Mouse (Mus musculus) neural tube, embryonic 12.5 days (tissue): ENCODE measurements around the gene Morn2. TPM values are rescaled to one million over a fixed set of nuclear protein-coding genes. Genes with fewer than 3 reads are reported as not detected.

Source experiments
- ATAC-seq: fragments of 200-750 bp; cut with Nextera tagmentation; 2 replicates; pipeline ENCODE4 v1.8.0; 2017; ENCODE audit warnings: low read depth, mild to moderate bottlenecking, moderate TSS enrichment, moderate library complexity; ENCODE audit not compliant: low FRiP score
- H3K27ac ChIP-seq: fragments of 300-500 bp; sonication (generic); 2 replicates; pipeline ENCODE4 v1.5.1; 2016
- H3K27me3 ChIP-seq: fragments of 300-500 bp; sonication (generic); replicated peaks from 2 replicates; pipeline ENCODE4 v1.6.1; 2016; ENCODE audit warnings: mild to moderate bottlenecking
- H3K36me3 ChIP-seq: fragments of 300-500 bp; sonication (generic); 2 replicates; pipeline ENCODE4 v1.6.1; 2016; ENCODE audit warnings: mild to moderate bottlenecking
- H3K4me1 ChIP-seq: fragments of 300-500 bp; sonication (generic); 2 replicates; pipeline ENCODE4 v1.6.1; 2016
- H3K4me2 ChIP-seq: fragments of 300-500 bp; sonication (generic); replicated peaks from 2 replicates; pipeline ENCODE4 v1.6.1; 2016; ENCODE audit warnings: mild to moderate bottlenecking
- H3K4me3 ChIP-seq: fragments of 300-500 bp; sonication (generic); 2 replicates; pipeline ENCODE4 v1.5.1; 2016
- H3K9ac ChIP-seq: fragments of 300-500 bp; sonication (generic); 2 replicates; pipeline ENCODE4 v1.6.1; 2016; ENCODE audit warnings: mild to moderate bottlenecking
- H3K9me3 ChIP-seq: fragments of 300-500 bp; sonication (generic); 2 replicates; pipeline ENCODE4 v1.6.1; 2016; ENCODE audit warnings: mild to moderate bottlenecking
- WGBS: fragments of 180-500 bp; shearing (Covaris S2); methylation state at CpG from one replicate; pipeline ENCODE4 v1.1.7; 2016; 5-methylcytosine and 5-hydroxymethylcytosine counted together
- polyA plus RNA-seq: library from polyadenylated mRNA; unstranded; fragments of >200 nt; fragmentation: Nextera tagmentation; extraction: Ambion mirVana; gene quantifications from 2 replicates; pipeline ENCODE4 v1.2.1, GENCODE M21; 2016

The Morn2 gene
- polyA plus RNA-seq, 1 experiment from 2014 or later, result 32.2 TPM

- Histone ChIP-seq H3K4me1 (no peaks in the 10 kb centered on the region), H3K27me3 (no peaks in the 10 kb centered on the region), H3K9me3 (no peaks in the 10 kb centered on the region), H3K4me3 (no peak overlapping the region), H3K9ac (no peak overlapping the region), H3K4me2 (no peak overlapping the region), H3K27ac (no peak overlapping the region), H3K36me3 (no peaks in the 10 kb centered on the region)
- WGBS, result 76% methylated on average over 3 of the region's 3 CpGs
- no peak for ATAC-seq
Measured at GRCm38 (mm10) chr17:80326431-80326830, 36.4 kb downstream of the Morn2 start.

- no peaks in the 10 kb centered on the region for H3K4me1 ChIP-seq
- no peak overlapping the region for H3K4me2 ChIP-seq
- no peak overlapping the region for H3K4me3 ChIP-seq
- WGBS, result 92% methylated on average over 2 of the region's 2 CpGs
- H3K27ac ChIP-seq, result no peak overlapping the region
- ATAC-seq, result no peak
- H3K36me3 ChIP-seq, result no peaks in the 10 kb centered on the region
- no peaks in the 10 kb centered on the region for H3K27me3 ChIP-seq
- H3K9ac ChIP-seq, result no peak overlapping the region
- H3K9me3 ChIP-seq, result no peaks in the 10 kb centered on the region
Measured at GRCm38 (mm10) chr17:80332386-80332785, 42.4 kb downstream of the Morn2 start.

GRCm38 (mm10) chr17:80345277-80345676, 55.3 kb downstream of the Morn2 start:
- no peaks in the 10 kb centered on the region for H3K4me1 ChIP-seq
- 0 out of 2 replicates have a peak, but pooled peaks cover 3% of the 10 kb centered on the region for H3K9me3 ChIP-seq
- no peaks in the 10 kb centered on the region for H3K36me3 ChIP-seq
- H3K4me3 ChIP-seq, result no peak overlapping the region
- ATAC-seq, result no peak
- WGBS, result 78% methylated on average over 4 of the region's 4 CpGs
- H3K9ac ChIP-seq, result no peak overlapping the region
- H3K27me3 ChIP-seq, result no peaks in the 10 kb centered on the region
- H3K27ac ChIP-seq, result no peak overlapping the region
- H3K4me2 ChIP-seq, result no peak overlapping the region

- WGBS, result 17% methylated on average over 11 of the region's 11 CpGs
- H3K4me1 ChIP-seq, result no peaks in the 10 kb centered on the region
- no peak overlapping the region for H3K27ac ChIP-seq
- H3K9me3 ChIP-seq, result 0 out of 2 replicates have a peak, but pooled peaks cover 3% of the 10 kb centered on the region
- ATAC-seq, result no peak
- H3K27me3 ChIP-seq, result no peaks in the 10 kb centered on the region
- no peaks in the 10 kb centered on the region for H3K36me3 ChIP-seq
- H3K4me3 ChIP-seq, result no peak overlapping the region
- no peak overlapping the region for H3K9ac ChIP-seq
- H3K4me2 ChIP-seq, result no peak overlapping the region
Measured at GRCm38 (mm10) chr17:80346591-80347125, 56.7 kb downstream of the Morn2 start.

Other genes with a start within 250 kb of the Morn2 start
- 120 and 128 TPM in 2 replicates for gene Hnrnpll, start 227.9 kb upstream of the Morn2 start, polyA plus RNA-seq
- gene Galm, start 162.7 kb upstream of the Morn2 start, polyA plus RNA-seq, result 5.0 and 5.2 TPM in 2 replicates
- gene Srsf7, start 82.9 kb upstream of the Morn2 start, polyA plus RNA-seq, result 600 and 615 TPM in 2 replicates
- 0.26 TPM in 1 of 2 replicates, not detected in the other for gene Ttc39d, start 82.7 kb upstream of the Morn2 start, polyA plus RNA-seq
- gene Gemin6, start 65.8 kb upstream of the Morn2 start, polyA plus RNA-seq, result 26.0 and 27.2 TPM in 2 replicates
- 37.1 and 42.2 TPM in 2 replicates for gene Dhx57, start 273 bp downstream of the Morn2 start, polyA plus RNA-seq
- gene Arhgef33, start 17.2 kb downstream of the Morn2 start, polyA plus RNA-seq, result 0.61 and 2.0 TPM in 2 replicates
- gene Gm10190, start 83.3 kb downstream of the Morn2 start, polyA plus RNA-seq, result 1.2 and 1.4 TPM in 2 replicates
- gene Sos1, start 190.2 kb downstream of the Morn2 start, polyA plus RNA-seq, result 7.8 and 8.5 TPM in 2 replicates